Mouse (Mus musculus) hindlimb bud, embryonic 11.5 days (tissue): ENCODE data around the gene Sik1.
A peak's percentile ranks its signal among the peaks of the same experiment; 100 is the strongest.

Source experiments
- DNase-seq: peaks from one replicate; pipeline ENCODE4 v3.0.0-alpha.2; 2012; ENCODE audit warnings: low read depth, low spot score; ENCODE audit errors: extremely low spot score

Sik1 gene

GRCm38 (mm10) chr17:31809136-31809535 lies 46.5 kb downstream of the Sik1 start:
- no peak for DNase-seq

DNA sequence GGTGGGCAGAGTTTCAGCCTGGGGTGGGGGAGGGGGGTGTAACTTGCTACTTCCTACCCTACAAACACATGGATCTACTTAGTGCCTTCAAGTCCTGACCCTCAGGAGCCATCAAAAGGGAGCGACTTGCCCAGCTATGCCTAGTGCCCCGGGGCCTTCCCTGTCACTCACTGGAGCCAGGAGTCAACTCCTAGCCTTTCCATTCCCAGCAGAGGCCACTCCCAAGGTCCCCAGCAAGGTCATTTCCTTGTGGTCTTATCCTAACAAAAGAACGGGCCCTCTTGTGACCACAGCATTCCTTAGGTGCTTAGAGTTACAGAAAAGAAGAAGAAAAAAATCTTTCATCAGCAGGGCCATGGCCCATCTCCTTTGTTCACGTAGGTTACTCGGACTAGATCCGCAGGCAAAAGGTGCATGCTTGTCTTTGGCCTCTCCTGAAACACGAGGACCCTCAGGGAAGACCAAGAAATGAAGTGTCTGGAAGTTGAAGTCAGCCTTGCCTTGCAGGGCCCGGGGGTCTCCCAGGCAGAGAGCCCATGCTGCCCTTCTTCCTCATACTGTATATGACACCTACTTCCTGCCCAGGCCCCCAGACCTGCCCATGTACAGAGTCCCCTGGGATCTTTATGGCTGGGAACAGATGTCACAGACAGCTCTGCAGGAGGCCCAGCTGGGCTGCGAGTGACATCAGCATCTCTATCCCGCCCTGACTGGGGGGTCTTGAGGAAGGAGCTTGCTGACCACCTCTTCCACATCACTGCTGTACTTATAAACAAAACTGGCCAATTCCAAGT lies 47.3 kb downstream of the Sik1 start:
- peak; percentile 31 for DNase-seq

DNA sequence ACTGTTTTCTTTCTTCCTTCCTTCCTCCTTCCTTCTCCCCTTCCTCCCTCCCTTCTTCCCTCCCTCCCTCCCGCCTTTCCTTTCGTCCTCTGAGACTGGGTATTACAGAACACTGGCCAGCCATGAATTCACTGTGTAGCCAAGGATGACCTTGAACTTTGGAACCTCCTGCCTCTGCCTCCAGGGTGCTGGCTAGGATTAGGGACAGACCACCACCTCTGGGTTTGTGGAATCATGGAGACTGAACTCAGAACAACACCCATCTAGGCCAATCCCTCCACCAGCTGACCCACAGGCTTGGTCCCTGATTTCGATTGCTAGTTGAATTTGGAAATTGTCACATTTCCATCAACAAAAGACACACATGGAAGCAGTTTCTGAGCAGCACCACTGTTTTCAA lies 49.1 kb downstream of the Sik1 start:
- DNase-seq: no peak

- DNase-seq: no peak
Observed at GRCm38 (mm10) chr17:31806025-31806424, 49.6 kb downstream of the Sik1 start.

- no peak for DNase-seq
Observed at GRCm38 (mm10) chr17:31805585-31805984, 50.0 kb downstream of the Sik1 start.

- DNase-seq: no peak
Observed at GRCm38 (mm10) chr17:31802272-31803017, 53.2 kb downstream of the Sik1 start.

- DNase-seq: no peak
Observed at GRCm38 (mm10) chr17:31800852-31801363, 54.7 kb downstream of the Sik1 start.

DNA sequence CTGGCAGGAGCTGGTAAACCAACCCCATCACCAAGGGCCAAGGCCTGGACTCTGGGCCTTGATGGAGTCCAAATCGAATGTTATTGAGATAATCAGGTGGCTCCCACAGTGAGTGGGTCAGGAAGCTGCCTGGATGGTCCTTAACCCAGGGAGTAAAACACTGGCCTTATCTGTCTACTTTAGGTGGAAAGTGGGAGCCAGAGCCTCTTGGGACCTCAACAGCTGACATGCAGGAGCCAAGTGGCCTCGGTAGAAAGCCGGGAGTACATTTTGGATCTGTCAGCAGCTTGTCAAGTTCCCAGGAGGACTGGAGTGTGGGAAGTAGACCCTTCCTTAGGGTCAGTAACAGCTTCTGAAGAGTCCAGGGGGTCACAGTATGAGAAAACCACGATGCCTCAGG lies 59.7 kb downstream of the Sik1 start:
- DNase-seq: no peak
